32 mouse cellular contexts compared by ENCODE assay signal in the genomic region with DNA sequence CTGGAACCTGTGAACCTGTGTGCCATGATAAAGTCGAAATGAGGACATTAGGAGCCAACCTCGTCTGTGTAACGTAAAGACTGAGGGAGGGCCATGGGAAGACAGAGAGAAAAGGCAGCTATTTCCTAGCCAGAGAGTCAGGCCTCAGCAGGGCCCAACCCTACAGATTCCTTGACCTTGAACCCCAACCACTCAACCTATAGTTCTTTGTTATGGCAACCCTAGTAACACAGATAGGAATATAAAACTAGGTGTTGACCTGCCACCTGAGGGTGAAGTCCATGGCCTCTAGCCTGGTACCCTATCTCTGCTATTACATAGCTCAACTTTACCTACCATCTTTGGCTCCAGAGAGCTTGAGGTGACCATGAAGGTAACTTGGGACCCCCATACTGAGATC.
"Had no signal": no experiment of that assay in that cellular context is flagged by ENCODE, and none has a peak within 500 bp of the region (broad histone marks: within the 10 kb centered on the region; RNA-seq: fewer than 3 reads in every experiment).

No protein-coding gene starts in this region.

- H3K4me1 ChIP-seq: limb, embryonic 10.5 days; limb, embryonic 12.5 days; limb, embryonic 13.5 days; liver, embryonic 12.5 days; liver, embryonic 13.5 days; liver, embryonic 15.5 days; midbrain, embryonic 10.5 days; midbrain, embryonic 12.5 days; midbrain, embryonic 13.5 days; midbrain, embryonic 15.5 days had no signal

- H3K4me3 ChIP-seq: left cerebral cortex, adult 2 months; limb, embryonic 10.5 days; limb, embryonic 12.5 days; limb, embryonic 13.5 days; limb, embryonic 15.5 days; liver, embryonic 12.5 days; liver, embryonic 13.5 days; liver, embryonic 15.5 days; lung, embryonic 15.5 days; megakaryocyte, embryonic 14.5 days; midbrain, embryonic 10.5 days; midbrain, embryonic 12.5 days; midbrain, embryonic 13.5 days; midbrain, embryonic 15.5 days; myocyte had no signal

- H3K9ac ChIP-seq: limb, embryonic 12.5 days; limb, embryonic 13.5 days; limb, embryonic 15.5 days; liver, embryonic 12.5 days; liver, embryonic 13.5 days; liver, embryonic 14.5 days; liver, embryonic 15.5 days; liver, postnatal 0 days; lung, embryonic 14.5 days; lung, embryonic 15.5 days; midbrain, embryonic 12.5 days; midbrain, embryonic 13.5 days; midbrain, embryonic 15.5 days had no signal

- DNase-seq: left cerebral cortex, postnatal 4 days; liver; liver, embryonic 13.5 days; liver, postnatal 0 days; lung, adult 18-20 months; lung, adult 2 months; lung, embryonic 14.5 days; lung, postnatal 10 days; lung, postnatal 14 days; lung, postnatal 36 days; lung, postnatal 4 days; midbrain, embryonic 14.5 days had no signal

- H3K27ac ChIP-seq: left cerebral cortex, adult 2 months; limb, embryonic 10.5 days; limb, embryonic 12.5 days; limb, embryonic 13.5 days; limb, embryonic 15.5 days; liver, embryonic 12.5 days; liver, embryonic 13.5 days; liver, embryonic 14.5 days; liver, embryonic 15.5 days; lung, embryonic 15.5 days; macrophage; midbrain, embryonic 10.5 days; midbrain, embryonic 12.5 days; midbrain, embryonic 13.5 days; midbrain, embryonic 15.5 days had no signal

- H3K36me3 ChIP-seq: midbrain, embryonic 13.5 days; midbrain, embryonic 15.5 days had no signal

- H3K9me3 ChIP-seq: limb, embryonic 10.5 days; limb, embryonic 12.5 days; limb, embryonic 13.5 days; limb, embryonic 15.5 days; liver, embryonic 12.5 days; liver, embryonic 13.5 days; liver, embryonic 15.5 days; lung, embryonic 15.5 days; megakaryocyte, embryonic 14.5 days; midbrain, embryonic 10.5 days; midbrain, embryonic 12.5 days; midbrain, embryonic 13.5 days; midbrain, embryonic 15.5 days had no signal

- H3K4me2 ChIP-seq: limb, embryonic 12.5 days; limb, embryonic 13.5 days; limb, embryonic 15.5 days; liver, embryonic 11.5 days; liver, embryonic 12.5 days; liver, embryonic 13.5 days; liver, embryonic 15.5 days; lung, embryonic 14.5 days; lung, embryonic 15.5 days; midbrain, embryonic 11.5 days; midbrain, embryonic 12.5 days; midbrain, embryonic 13.5 days; midbrain, embryonic 15.5 days had no signal

- ATAC-seq: liver, embryonic 12.5 days; liver, postnatal 0 days; lung, postnatal 0 days; midbrain, embryonic 13.5 days; midbrain, embryonic 15.5 days; midbrain, embryonic 16.5 days had no signal

- H3K27me3 ChIP-seq: limb, embryonic 12.5 days; limb, embryonic 13.5 days; limb, embryonic 15.5 days; liver, embryonic 12.5 days; liver, embryonic 13.5 days; liver, embryonic 15.5 days; lung, embryonic 15.5 days; megakaryocyte, embryonic 14.5 days; midbrain, embryonic 12.5 days; midbrain, embryonic 13.5 days; midbrain, embryonic 15.5 days had no signal
